Mouse (Mus musculus) thymus, adult 2 months (tissue): ENCODE results near the gene Igfbp6.

Source experiments
- CTCF ChIP-seq: fragments of 200-500 bp; IDR thresholded peaks from 2 replicates; pipeline ENCODE4 v1.5.1; 2012; ENCODE audit warnings: mild to moderate bottlenecking, control low read depth, low read length, moderate library complexity, borderline replicate concordance; ENCODE audit not compliant: control insufficient read depth, poor library complexity, insufficient read depth; ENCODE audit errors: extremely low read depth
- POLR2A ChIP-seq: fragments of 200-500 bp; IDR thresholded peaks from 2 replicates; pipeline ENCODE4 v1.6.1; 2012; ENCODE audit warnings: mild to moderate bottlenecking, low read length, control low read depth, moderate library complexity; ENCODE audit not compliant: control insufficient read depth, poor library complexity, insufficient read depth; ENCODE audit errors: extremely low read depth

DNA sequence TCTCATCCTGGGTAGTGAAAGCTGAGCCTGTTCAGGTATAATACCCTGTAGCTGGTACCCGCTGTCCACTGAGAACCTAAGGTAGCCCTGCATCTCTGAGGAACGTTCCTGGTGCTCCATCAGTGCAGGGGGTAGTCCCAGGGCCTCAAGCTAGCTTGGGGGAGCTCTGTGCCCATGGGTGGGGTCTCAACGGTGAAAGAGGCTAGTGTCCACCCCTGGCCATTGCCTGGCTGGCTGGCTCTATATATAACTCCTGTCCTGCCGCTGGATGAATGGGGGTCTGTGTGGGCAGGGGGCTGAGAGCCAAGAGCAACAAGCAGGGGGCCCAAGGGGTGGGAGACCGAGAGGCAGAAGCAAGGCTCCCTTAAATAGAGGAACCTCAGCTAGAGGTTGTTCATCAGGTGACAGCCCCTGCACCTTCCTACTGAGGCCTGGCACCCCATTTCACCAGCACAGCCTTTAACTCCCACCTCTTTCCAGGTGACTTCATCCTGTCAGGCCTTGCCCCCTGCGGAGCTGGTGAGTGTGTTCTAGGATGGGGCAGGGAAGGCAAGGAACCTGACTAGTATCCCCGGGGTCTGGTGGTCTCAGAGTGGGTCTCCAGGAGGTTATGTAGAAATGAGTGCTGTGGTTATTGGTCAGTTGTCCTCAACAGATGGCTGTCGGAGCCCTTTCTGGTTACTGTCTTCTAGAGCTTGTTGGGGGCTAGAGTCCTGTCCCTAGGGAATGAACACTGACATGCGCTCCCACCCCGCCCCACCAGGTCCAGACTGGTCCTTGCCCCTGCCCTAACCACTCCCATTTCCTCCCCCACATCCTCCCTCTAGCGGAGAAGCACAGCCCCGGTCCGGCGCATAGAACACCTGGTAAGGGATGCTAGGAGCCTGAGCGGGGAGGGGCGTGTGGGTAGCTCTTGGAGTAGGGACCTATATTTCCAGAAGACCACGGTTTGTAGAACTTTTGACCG lies 38.1 kb upstream of the Igfbp6 start:
- TF ChIP-seq CTCF (no peak), POLR2A (no peak)
